Mouse (Mus musculus) testis, adult 2 months (tissue): ENCODE data around the gene Ndufa10.

ENCODE experiments used
- CTCF ChIP-seq: fragments of 200-500 bp; IDR thresholded peaks from 2 replicates; pipeline ENCODE4 v1.5.1; 2012; ENCODE audit warnings: low read depth, mild to moderate bottlenecking, inconsistent platforms, low read length, moderate library complexity; ENCODE audit not compliant: control insufficient read depth, insufficient read depth, insufficient replicate concordance
- POLR2A ChIP-seq: fragments of 200-500 bp; IDR thresholded peaks from 2 replicates; pipeline ENCODE4 v1.6.1; 2012; ENCODE audit warnings: low read depth, mild to moderate bottlenecking, inconsistent platforms, low read length, moderate library complexity; ENCODE audit not compliant: control insufficient read depth

DNA sequence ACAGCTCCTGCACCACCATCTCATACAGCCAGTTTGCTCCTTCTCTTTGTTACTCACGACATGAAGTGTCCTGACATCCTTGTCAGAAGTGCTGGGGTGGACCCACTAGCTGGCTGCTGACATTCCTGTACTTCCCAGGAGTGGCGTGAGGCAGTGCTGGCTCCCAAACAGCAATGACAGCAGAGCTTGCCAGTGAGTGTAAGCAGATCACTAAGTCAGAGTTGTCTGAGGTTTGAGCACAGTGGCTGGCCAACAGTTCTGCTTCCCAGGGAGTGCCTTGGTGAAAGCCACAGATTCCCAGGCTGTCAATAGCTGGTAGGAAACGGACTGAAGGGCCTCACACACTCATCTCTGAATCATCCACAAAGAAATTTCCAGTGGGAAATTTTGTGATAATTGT is 25.4 kb downstream of the Ndufa10 start:
- TF ChIP-seq POLR2A: no peak
- no peak for TF ChIP-seq CTCF
